Mouse (Mus musculus) limb, embryonic 12.5 days (tissue): ENCODE data around the gene Smpdl3b. TPM values are rescaled to one million over a fixed set of nuclear protein-coding genes. Genes with fewer than 3 reads are reported as not detected.

Source experiments
- polyA plus RNA-seq: library from polyadenylated mRNA; unstranded; fragments of >200 nt; fragmentation: Nextera tagmentation; extraction: Ambion mirVana; gene quantifications from 2 replicates; pipeline ENCODE4 v1.2.1, GENCODE M21; 2016

Smpdl3b gene
- polyA plus RNA-seq, 1 experiment from 2014 or later = 5.8 TPM

Other genes with a start within 250 kb of the Smpdl3b start
- 11.0 and 11.3 TPM in 2 replicates for gene Sesn2, start 246.8 kb downstream of the Smpdl3b start, polyA plus RNA-seq
- 1,138 and 1,150 TPM in 2 replicates for gene Atpif1, start 223.6 kb downstream of the Smpdl3b start, polyA plus RNA-seq
- 190 and 191 TPM in 2 replicates for gene Dnajc8, start 221.7 kb downstream of the Smpdl3b start, polyA plus RNA-seq
- gene Ptafr, start 193.2 kb downstream of the Smpdl3b start, polyA plus RNA-seq = 0.23 and 0.33 TPM in 2 replicates
- 35.1 and 38.4 TPM in 2 replicates for gene Eya3, start 118.3 kb downstream of the Smpdl3b start, polyA plus RNA-seq
- gene Xkr8, start 24.7 kb downstream of the Smpdl3b start, polyA plus RNA-seq = 4.3 and 5.0 TPM in 2 replicates
- gene Rpa2, start 11.1 kb upstream of the Smpdl3b start, polyA plus RNA-seq = 146 and 156 TPM in 2 replicates
- 0.24 and 0.69 TPM in 2 replicates for gene Themis2, start 39.1 kb upstream of the Smpdl3b start, polyA plus RNA-seq
- 62.1 and 68.5 TPM in 2 replicates for gene Ppp1r8, start 85.9 kb upstream of the Smpdl3b start, polyA plus RNA-seq
- 61.1 and 62.8 TPM in 2 replicates for gene Stx12, start 127.3 kb upstream of the Smpdl3b start, polyA plus RNA-seq
- gene Fam76a, start 165.3 kb upstream of the Smpdl3b start, polyA plus RNA-seq = 25.8 and 31.7 TPM in 2 replicates
- gene Fgr, start 216.8 kb upstream of the Smpdl3b start, polyA plus RNA-seq = 0.26 and 0.36 TPM in 2 replicates